Comparison of ENCODE assay signal across 9 mouse cellular contexts in genomic region chr14:44979887-44980286, GRCm38 (mm10). TPM values are rescaled to one million over a fixed set of nuclear protein-coding genes. Genes with fewer than 3 reads are reported as not detected.
DNase-seq lines count a peak whose midpoint lies in the region; ATAC-seq and TF ChIP-seq lines count a peak whose summit lies in the region.
"Had no signal": no experiment of that assay in that cellular context is flagged by ENCODE, and none has a peak within 500 bp of the region (broad histone marks: within the 10 kb centered on the region; RNA-seq: fewer than 3 reads in every experiment).

No protein-coding gene starts in this region.

- in situ Hi-C loops in ES-E14 (cut with MboI; ENCODE audit: low sequenced_read_pairs in 2 of 2, unreplicated experiment in 2 of 2), result loop anchor here (5.0 to 25.0 kb wide), 3 partner anchors 157 to 457 kb away; no protein-coding TSS in a partner anchor

- DNase-seq in adrenal gland, adult 2 months, result peak; percentile 15
- DNase-seq in adrenal gland, postnatal 4 days (ENCODE audit: low spot score in 2 of 2), result no peak
- no peak for DNase-seq in layer of hippocampus, adult 2 months (ENCODE audit: low spot score in 2 of 2)
- DNase-seq in layer of hippocampus, postnatal 36 days, result no peak
- DNase-seq in ES-E14 (ENCODE audit: low read depth, low spot score), result no peak
- DNase-seq in lung, postnatal 14 days, result peak; percentile 44
- no peak for DNase-seq in forebrain, embryonic 11.5 days (ENCODE audit: low spot score)
- no peak for DNase-seq in left cerebral cortex, adult 8-10 months (ENCODE audit: low spot score in 2 of 2)

- 57% methylated on average over 3 of the region's 3 CpGs for WGBS in forebrain, embryonic 11.5 days

- no peak overlapping the region for H3K27ac ChIP-seq in layer of hippocampus, adult 2 months
- H3K27ac ChIP-seq in ES-E14 (ENCODE audit: insufficient read depth, low read depth, low read length, poor library complexity, severe bottlenecking), result no peak overlapping the region
- no peak overlapping the region for H3K27ac ChIP-seq in forebrain, embryonic 11.5 days (ENCODE audit: low read depth, low read length)

- ATAC-seq in forebrain, embryonic 11.5 days (replicated peaks; ENCODE audit: low FRiP score), result no peak

- no peaks in the 10 kb centered on the region for H3K9me3 ChIP-seq in ES-E14 (ENCODE audit: control insufficient read depth, insufficient read depth, low read depth, low read length)
- no peaks in the 10 kb centered on the region for H3K9me3 ChIP-seq in forebrain, embryonic 11.5 days (ENCODE audit: control insufficient read depth, low read length)

- H3K4me3 ChIP-seq in layer of hippocampus, adult 2 months, result no peak overlapping the region
- no peak overlapping the region for H3K4me3 ChIP-seq in ES-E14 (ENCODE audit: insufficient read depth in 1 of 2, low read depth in 1 of 2, low read length in 2 of 2, poor library complexity in 1 of 2, severe bottlenecking in 1 of 2)
- H3K4me3 ChIP-seq in forebrain, embryonic 11.5 days (ENCODE audit: low read depth, low read length), result no peak overlapping the region

- no peaks in the 10 kb centered on the region for H3K36me3 ChIP-seq in ES-E14 (ENCODE audit: control insufficient read depth, insufficient read depth, low read length, poor library complexity, severe bottlenecking)
- no peaks in the 10 kb centered on the region for H3K36me3 ChIP-seq in forebrain, embryonic 11.5 days (ENCODE audit: control insufficient read depth, insufficient read depth, low read length)

- peaks cover 5 to 9% of the 10 kb centered on the region in 2 experiments; a peak in 2 of 4 replicates for H3K4me1 ChIP-seq in ES-E14 (ENCODE audit: control insufficient read depth in 2 of 2, insufficient read depth in 2 of 2, low read length in 2 of 2, poor library complexity in 1 of 2)
- no peaks in the 10 kb centered on the region for H3K4me1 ChIP-seq in forebrain, embryonic 11.5 days (replicated peaks; ENCODE audit: control insufficient read depth, insufficient read depth, low read length)

- no peaks in the 10 kb centered on the region for H3K27me3 ChIP-seq in forebrain, embryonic 11.5 days (ENCODE audit: control insufficient read depth, insufficient read depth, low read length)

- no peak overlapping the region for H3K4me2 ChIP-seq in forebrain, embryonic 11.5 days (ENCODE audit: low read depth, low read length, severe bottlenecking)

- H3K9ac ChIP-seq in ES-E14 (ENCODE audit: insufficient read depth, low read depth, low read length, poor library complexity, severe bottlenecking), result no peak overlapping the region
- H3K9ac ChIP-seq in forebrain, embryonic 11.5 days (ENCODE audit: low read length), result no peak overlapping the region

- TF ChIP-seq CTCF in layer of hippocampus, adult 2 months (conservative IDR thresholded peaks at IDR 0.05), result peak; percentile 64

TF ChIP-seq in ES-E14, 5 proteins besides CTCF, POLR2A, EP300 and RAD21:
- TF ChIP-seq MAFK (IDR thresholded peaks at IDR 0.05; ENCODE audit: insufficient read depth, low read depth, low read length) (no peak), ZNF384 (IDR thresholded peaks at IDR 0.05; ENCODE audit: low read depth, low read length) (no peak), ZC3H11A (IDR thresholded peaks at IDR 0.05; ENCODE audit: borderline replicate concordance, low read depth, low read length) (0 out of 2 replicates have a peak, but pooled peaks have one; percentile 15), HCFC1 (IDR thresholded peaks at IDR 0.05; ENCODE audit: borderline replicate concordance, insufficient read depth, low read length) (no peak), CHD2 (IDR thresholded peaks at IDR 0.05; ENCODE audit: low read depth, low read length) (no peak)

RNA-seq across cellular contexts. Expression of gene Ptger2, which starts 8.1 kb away (rescaled TPM):
- under 1 TPM; 0.69 TPM for total RNA-seq in adrenal gland, adult 2 months (2021)
- 0.97 and 1.1 TPM in 2 replicates for polyA plus RNA-seq in adrenal gland, adult 2 months (2012; rRNA removed)
- 1 to 10 TPM in 1 of 2 experiments, under 1 TPM in 1; 0.78 to 1.0 TPM for total RNA-seq in adrenal gland, postnatal 4 days (2021)
- total RNA-seq in layer of hippocampus, adult 2 months (2021), result under 1 TPM; 0.13 to 0.37 TPM
- total RNA-seq in layer of hippocampus, postnatal 36 days (2021), result under 1 TPM; 0.18 to 0.32 TPM
- total RNA-seq in ES-E14 (2012; rRNA removed), result 0.18 and 0.74 TPM in 2 replicates
- 0.13 and 0.15 TPM in 2 replicates for polyA plus RNA-seq in forebrain, embryonic 11.5 days (2014; fragmentation: Nextera tagmentation; extraction: Ambion mirVana)
- under 1 TPM; 0.14 to 0.61 (median 0.41) TPM for total RNA-seq in left cerebral cortex, adult 8-10 months (2022)
- polyA plus RNA-seq: limb, embryonic 11.5 days had no signal

Comparison
In these comparisons a context has a peak if more than half of its experiments do, and no peak if none do; other contexts are left out.
1. DNase-seq: peak in adrenal gland, adult 2 months (single experiment) and lung, postnatal 14 days (single experiment); none in adrenal gland, postnatal 4 days (0 of 2), layer of hippocampus, adult 2 months (0 of 2), layer of hippocampus, postnatal 36 days (0 of 2), ES-E14 (single experiment), forebrain, embryonic 11.5 days (single experiment) and left cerebral cortex, adult 8-10 months (0 of 2).